8 mouse cellular contexts compared by ENCODE assay signal in the genomic region with DNA sequence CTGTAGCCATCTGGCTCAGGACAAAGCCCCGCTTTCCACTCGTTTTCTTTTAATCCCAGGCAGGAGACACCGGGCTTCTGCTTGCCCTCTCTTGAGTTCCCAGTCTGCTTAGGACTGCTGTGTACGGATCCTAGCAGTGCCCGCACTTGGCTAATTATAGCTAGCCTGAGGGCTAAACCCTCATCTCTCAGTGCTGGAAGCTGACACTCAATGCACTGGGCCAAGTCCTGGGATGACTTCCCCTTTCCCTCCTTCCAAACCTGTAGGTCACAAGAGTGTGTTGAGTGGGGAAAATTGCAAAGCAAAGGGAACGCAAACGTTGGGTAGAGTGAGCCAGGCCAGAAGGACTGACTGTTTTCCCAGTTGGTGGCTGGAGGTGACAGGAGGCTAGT. TPM values are rescaled to one million over a fixed set of nuclear protein-coding genes. Genes with fewer than 3 reads are reported as not detected.
A peak's percentile ranks its signal among the peaks of the same experiment; 100 is the strongest.
DNase-seq lines count a peak whose midpoint lies in the region; ATAC-seq and TF ChIP-seq lines count a peak whose summit lies in the region.

Gene Klhl33 (minus strand): TSS at position 134 of the 392 bp plus-strand sequence.

- 48% methylated on average over 7 of the region's 7 CpGs for WGBS in kidney, postnatal 0 days
- 34% methylated on average over 7 of the region's 7 CpGs for WGBS in embryonic facial prominence, embryonic 10.5 days
- 35% methylated on average over 7 of the region's 7 CpGs for WGBS in heart, embryonic 12.5 days
- 39% methylated on average over 7 of the region's 7 CpGs for WGBS in liver, embryonic 12.5 days (ENCODE audit: insufficient replicate concordance)

- no peaks in the 10 kb centered on the region for H3K27me3 ChIP-seq in kidney, postnatal 0 days (ENCODE audit: insufficient read depth, low read length)
- H3K27me3 ChIP-seq in embryonic facial prominence, embryonic 10.5 days (replicated peaks; ENCODE audit: low read depth, poor library complexity, severe bottlenecking): peaks cover 29% of the 10 kb centered on the region
- H3K27me3 ChIP-seq in heart, embryonic 12.5 days (replicated peaks): peaks cover 33% of the 10 kb centered on the region
- peaks cover 31% of the 10 kb centered on the region for H3K27me3 ChIP-seq in liver, embryonic 12.5 days (replicated peaks)

- peak within 1 kb of the TSS; percentile 63 for H3K4me2 ChIP-seq in kidney, postnatal 0 days (ENCODE audit: low read length)
- peak within 1 kb of the TSS; percentile 83 for H3K4me2 ChIP-seq in heart, embryonic 12.5 days
- H3K4me2 ChIP-seq in liver, embryonic 12.5 days: peak within 1 kb of the TSS; percentile 66

- H3K9ac ChIP-seq in kidney, postnatal 0 days (ENCODE audit: low read depth, low read length): peak within 1 kb of the TSS; percentile 46
- H3K9ac ChIP-seq in heart, embryonic 12.5 days: peak within 1 kb of the TSS; percentile 65
- H3K9ac ChIP-seq in liver, embryonic 12.5 days: no peak within 1 kb of the TSS; the same call in 1 of the 2 replicates

- ATAC-seq in kidney, postnatal 0 days (replicated peaks; ENCODE audit: low FRiP score, low read depth): no peak
- no peak for ATAC-seq in heart, embryonic 12.5 days (ENCODE audit: insufficient number of reproducible peaks, low FRiP score)
- ATAC-seq in liver, embryonic 12.5 days: no peak

- DNase-seq in kidney, postnatal 0 days (ENCODE audit: low spot score): no peak
- DNase-seq in kidney, postnatal 25 days: no peak
- DNase-seq in embryonic facial prominence, embryonic 10.5 days (ENCODE audit: low spot score): peak; percentile 14
- peak; percentile 44 for DNase-seq in retina, postnatal 1 day
- no peak for DNase-seq in urinary bladder, postnatal 4 days (ENCODE audit: low spot score in 2 of 2)
- DNase-seq in Muller cell, postnatal 12 days (ENCODE audit: inconsistent ontology term): no peak

- no peaks in the 10 kb centered on the region for H3K36me3 ChIP-seq in kidney, postnatal 0 days (ENCODE audit: insufficient read depth, low read length)
- no peaks in the 10 kb centered on the region for H3K36me3 ChIP-seq in embryonic facial prominence, embryonic 10.5 days (replicated peaks)
- H3K36me3 ChIP-seq in heart, embryonic 12.5 days: no peaks in the 10 kb centered on the region
- H3K36me3 ChIP-seq in liver, embryonic 12.5 days: no peaks in the 10 kb centered on the region

- no peaks in the 10 kb centered on the region for H3K4me1 ChIP-seq in kidney, postnatal 0 days (replicated peaks; ENCODE audit: insufficient read depth, low read length)
- H3K4me1 ChIP-seq in embryonic facial prominence, embryonic 10.5 days: peaks cover 15% of the 10 kb centered on the region
- H3K4me1 ChIP-seq in heart, embryonic 12.5 days (replicated peaks): peaks cover 14% of the 10 kb centered on the region
- 0 out of 2 replicates have a peak, but pooled peaks cover 7% of the 10 kb centered on the region for H3K4me1 ChIP-seq in liver, embryonic 12.5 days

- peak within 1 kb of the TSS; percentile 29 for H3K4me3 ChIP-seq in kidney, postnatal 0 days (replicated peaks; ENCODE audit: low read depth, low read length)
- H3K4me3 ChIP-seq in embryonic facial prominence, embryonic 10.5 days: peak within 1 kb of the TSS; percentile 61
- peak within 1 kb of the TSS; percentile 49 for H3K4me3 ChIP-seq in heart, embryonic 12.5 days
- H3K4me3 ChIP-seq in liver, embryonic 12.5 days: peak within 1 kb of the TSS; percentile 34

- H3K27ac ChIP-seq in kidney, postnatal 0 days: no peak within 1 kb of the TSS
- H3K27ac ChIP-seq in embryonic facial prominence, embryonic 10.5 days (replicated peaks): peak within 1 kb of the TSS; percentile 65
- H3K27ac ChIP-seq in heart, embryonic 12.5 days (ENCODE audit: poor library complexity, severe bottlenecking): no peak within 1 kb of the TSS
- no peak within 1 kb of the TSS for H3K27ac ChIP-seq in liver, embryonic 12.5 days

- no peak for TF ChIP-seq CTCF in kidney, postnatal 0 days (IDR thresholded peaks at IDR 0.05; ENCODE audit: low read depth)

- no peaks in the 10 kb centered on the region for H3K9me3 ChIP-seq in kidney, postnatal 0 days (replicated peaks; ENCODE audit: low read length)
- H3K9me3 ChIP-seq in embryonic facial prominence, embryonic 10.5 days: no peaks in the 10 kb centered on the region
- no peaks in the 10 kb centered on the region for H3K9me3 ChIP-seq in heart, embryonic 12.5 days (replicated peaks)
- H3K9me3 ChIP-seq in liver, embryonic 12.5 days (replicated peaks): no peaks in the 10 kb centered on the region

RNA-seq across cellular contexts. Expression of gene Klhl33, which starts in this region (rescaled TPM):
- 0.24 and 0.37 TPM in 2 replicates for polyA plus RNA-seq in kidney, postnatal 0 days (2015; fragmentation: Nextera tagmentation; extraction: Ambion mirVana)
- polyA plus RNA-seq in embryonic facial prominence, embryonic 10.5 days (2016; fragmentation: Nextera tagmentation; extraction: Ambion mirVana): 0.15 and 0.19 TPM in 2 replicates
- 0.08 and 0.09 TPM in 2 replicates for polyA plus RNA-seq in heart, embryonic 12.5 days (2016; fragmentation: Nextera tagmentation; extraction: Ambion mirVana)
- polyA plus RNA-seq in liver, embryonic 12.5 days (2016; fragmentation: Nextera tagmentation; extraction: Ambion mirVana): 0.13 and 0.28 TPM in 2 replicates

Comparison
In these comparisons a context has a peak if more than half of its experiments do, and no peak if none do; other contexts are left out.
1. Peak in DNase-seq, H3K4me3 ChIP-seq and H3K27ac ChIP-seq in embryonic facial prominence, embryonic 10.5 days; RNA of the gene not detected or under 1 TPM.